Mouse (Mus musculus): Measurements from ENCODE around the gene Cep112.

Cep112 gene

GRCm38 (mm10) chr11:108447148-108447547, 22.2 kb downstream of the Cep112 start:
- ATAC-seq (ENCODE audit: low TSS enrichment): no peak

GRCm38 (mm10) chr11:108449811-108450210, 24.8 kb downstream of the Cep112 start:
- no peak for ATAC-seq (ENCODE audit: low TSS enrichment)

GRCm38 (mm10) chr11:108459599-108459998, 34.6 kb downstream of the Cep112 start:
- ATAC-seq (ENCODE audit: low TSS enrichment): no peak

GRCm38 (mm10) chr11:108464138-108464537, 39.1 kb downstream of the Cep112 start:
- ATAC-seq (ENCODE audit: low TSS enrichment): peak; percentile 79

GRCm38 (mm10) chr11:108464715-108465301, 39.8 kb downstream of the Cep112 start:
- peak; percentile 59; the same call in 1 of the 2 replicates for ATAC-seq (ENCODE audit: low TSS enrichment)

- no peak for ATAC-seq (ENCODE audit: low TSS enrichment)
Observed at GRCm38 (mm10) chr11:108475738-108476137, 50.7 kb downstream of the Cep112 start.

- ATAC-seq (ENCODE audit: low TSS enrichment): no peak
Observed at GRCm38 (mm10) chr11:108476226-108476625, 51.2 kb downstream of the Cep112 start.

GRCm38 (mm10) chr11:108483976-108484375, 59.0 kb downstream of the Cep112 start:
- ATAC-seq (ENCODE audit: low TSS enrichment): no peak

GRCm38 (mm10) chr11:108488256-108488655, 63.3 kb downstream of the Cep112 start:
- no peak for ATAC-seq (ENCODE audit: low TSS enrichment)

GRCm38 (mm10) chr11:108489863-108490262, 64.9 kb downstream of the Cep112 start:
- ATAC-seq (ENCODE audit: low TSS enrichment): no peak

- ATAC-seq (ENCODE audit: low TSS enrichment): no peak
Observed at GRCm38 (mm10) chr11:108508190-108508589, 83.2 kb downstream of the Cep112 start.

GRCm38 (mm10) chr11:108527725-108528363, 102.9 kb downstream of the Cep112 start:
- no peak for ATAC-seq (ENCODE audit: low TSS enrichment)

GRCm38 (mm10) chr11:108532901-108533300, 107.9 kb downstream of the Cep112 start:
- ATAC-seq (ENCODE audit: low TSS enrichment): no peak

- ATAC-seq (ENCODE audit: low TSS enrichment): no peak
Observed at GRCm38 (mm10) chr11:108534014-108534413, 109.0 kb downstream of the Cep112 start.

- no peak for ATAC-seq (ENCODE audit: low TSS enrichment)
Observed at GRCm38 (mm10) chr11:108552997-108553622, 128.1 kb downstream of the Cep112 start.

- ATAC-seq (ENCODE audit: low TSS enrichment): no peak
Observed at GRCm38 (mm10) chr11:108553881-108554280, 128.9 kb downstream of the Cep112 start.

GRCm38 (mm10) chr11:108558544-108558943, 133.6 kb downstream of the Cep112 start:
- ATAC-seq (ENCODE audit: low TSS enrichment): no peak

- ATAC-seq (ENCODE audit: low TSS enrichment): no peak
Observed at GRCm38 (mm10) chr11:108559506-108559905, 134.5 kb downstream of the Cep112 start.

- ATAC-seq (ENCODE audit: low TSS enrichment): no peak
Observed at GRCm38 (mm10) chr11:108562076-108562475, 137.1 kb downstream of the Cep112 start.

- 0 out of 2 replicates have a peak, but pooled peaks have one; percentile 55 for ATAC-seq (ENCODE audit: low TSS enrichment)
Observed at GRCm38 (mm10) chr11:108586551-108587184, 161.7 kb downstream of the Cep112 start.

GRCm38 (mm10) chr11:108593207-108593958, 168.4 kb downstream of the Cep112 start:
- no peak for ATAC-seq (ENCODE audit: low TSS enrichment)
